9 mouse cellular contexts compared by ENCODE assay signal in genomic region chr19:46622659-46623193, GRCm38 (mm10). TPM values are rescaled to one million over a fixed set of nuclear protein-coding genes. Genes with fewer than 3 reads are reported as not detected.
DNase-seq lines count a peak whose midpoint lies in the region; ATAC-seq and TF ChIP-seq lines count a peak whose summit lies in the region.
"Had no signal": no experiment of that assay in that cellular context is flagged by ENCODE, and none has a peak within 500 bp of the region (broad histone marks: within the 10 kb centered on the region; RNA-seq: fewer than 3 reads in every experiment).

No protein-coding gene starts in this region.

- DNase-seq in gastrocnemius, adult 2 months: peak; percentile 73
- DNase-seq in gastrocnemius, postnatal 36 days: no peak
- DNase-seq in hindbrain, embryonic 10.5 days (ENCODE audit: low spot score): no peak
- DNase-seq in frontal cortex, postnatal 10 days (ENCODE audit: low spot score in 2 of 2): no peak
- DNase-seq in B cell, adult 2 months: no peak

- H3K27ac ChIP-seq in gastrocnemius, adult 2 months: peak overlapping the region; percentile 95
- H3K27ac ChIP-seq in hindbrain, embryonic 10.5 days: peak overlapping the region; percentile 89
- peak overlapping the region; percentile 67 for H3K27ac ChIP-seq in liver, embryonic 16.5 days (ENCODE audit: low read length)

- TF ChIP-seq CTCF in gastrocnemius, adult 2 months (IDR thresholded peaks at IDR 0.05): no peak
- no peak for TF ChIP-seq CTCF in E14TG2a.4 (conservative IDR thresholded peaks at IDR 0.05; ENCODE audit: low read length)

- H3K27me3 ChIP-seq in E14TG2a.4 (ENCODE audit: insufficient read depth, low read length): no peaks in the 10 kb centered on the region
- no peaks in the 10 kb centered on the region for H3K27me3 ChIP-seq in hindbrain, embryonic 10.5 days (ENCODE audit: insufficient read depth, poor library complexity, severe bottlenecking)
- H3K27me3 ChIP-seq in liver, embryonic 16.5 days (ENCODE audit: control insufficient read depth, insufficient read depth, low read depth, low read length): no peaks in the 10 kb centered on the region

- intact Hi-C loops in gastrocnemius, adult 2 months (cut with DNase I): no loop called here
- intact Hi-C loops in gastrocnemius, postnatal 36 days (cut with DNase I): no loop called here

- H3K4me1 ChIP-seq in E14TG2a.4 (replicated peaks; ENCODE audit: low read depth, low read length): peaks cover 68% of the 10 kb centered on the region
- H3K4me1 ChIP-seq in hindbrain, embryonic 10.5 days (replicated peaks): peaks cover 88% of the 10 kb centered on the region
- H3K4me1 ChIP-seq in liver, embryonic 16.5 days (ENCODE audit: control insufficient read depth, low read depth, low read length): peaks cover 25% of the 10 kb centered on the region

- H3K4me2 ChIP-seq in liver, embryonic 16.5 days (ENCODE audit: low read depth, low read length): peak overlapping the region; percentile 30; the same call in 1 of the 2 replicates

- no peaks in the 10 kb centered on the region for H3K9me3 ChIP-seq in E14TG2a.4 (ENCODE audit: low read length)
- 0 out of 2 replicates have a peak, but pooled peaks cover 3% of the 10 kb centered on the region for H3K9me3 ChIP-seq in hindbrain, embryonic 10.5 days
- no peaks in the 10 kb centered on the region for H3K9me3 ChIP-seq in liver, embryonic 16.5 days (replicated peaks; ENCODE audit: control insufficient read depth, low read length)

- WGBS in hindbrain, embryonic 10.5 days: 37% methylated on average over 12 of the region's 12 CpGs
- WGBS in liver, embryonic 16.5 days (ENCODE audit: insufficient replicate concordance): 49% methylated on average over 12 of the region's 12 CpGs

- peaks cover 32% of the 10 kb centered on the region for H3K36me3 ChIP-seq in E14TG2a.4 (ENCODE audit: insufficient read depth, low read length)
- H3K36me3 ChIP-seq in hindbrain, embryonic 10.5 days: peaks cover 27% of the 10 kb centered on the region
- H3K36me3 ChIP-seq in liver, embryonic 16.5 days (ENCODE audit: control insufficient read depth, insufficient read depth): no peaks in the 10 kb centered on the region

- H3K9ac ChIP-seq in liver, embryonic 16.5 days (ENCODE audit: low read depth, low read length): no peak overlapping the region

- ATAC-seq in liver, embryonic 16.5 days (ENCODE audit: low read depth): no peak
- no peak for ATAC-seq in activated CD4-positive, CD25-positive, alpha-beta regulatory T cell, adult 4 months

- peak overlapping the region; percentile 72 for H3K4me3 ChIP-seq in gastrocnemius, adult 2 months
- peak overlapping the region; percentile 52 for H3K4me3 ChIP-seq in E14TG2a.4 (replicated peaks; ENCODE audit: low read length)
- H3K4me3 ChIP-seq in hindbrain, embryonic 10.5 days: peak overlapping the region; percentile 49
- H3K4me3 ChIP-seq in liver, embryonic 16.5 days (ENCODE audit: low read depth, low read length): no peak overlapping the region

RNA-seq across cellular contexts. Expression of gene Wbp1l, which starts 23.8 kb away (rescaled TPM):
- 100 to 1,000 TPM in 1 of 2 experiments, 10 to 100 TPM in 1; 65.4 to 101 TPM for total RNA-seq in gastrocnemius, adult 2 months (2021)
- total RNA-seq in gastrocnemius, postnatal 36 days (2021): 10 to 100 TPM; 56.2 to 66.2 TPM
- 48.2 and 54.4 TPM in 2 replicates for polyA plus RNA-seq in hindbrain, embryonic 10.5 days (2016; fragmentation: Nextera tagmentation; extraction: Ambion mirVana)
- polyA plus RNA-seq in liver, embryonic 16.5 days (2015; fragmentation: Nextera tagmentation; extraction: Ambion mirVana): 24.8 and 31.5 TPM in 2 replicates
- polyA plus RNA-seq in activated CD4-positive, CD25-positive, alpha-beta regulatory T cell, adult 4 months (2017; shearing (Covaris generic)): 10 to 100 TPM; 19.7 to 20.0 TPM

RNA-seq across cellular contexts. Expression of gene Sfxn2, which starts 49.6 kb away (rescaled TPM):
- total RNA-seq in gastrocnemius, adult 2 months (2021): 1 to 10 TPM; 3.2 to 3.7 TPM
- 1 to 10 TPM; 2.7 to 4.1 TPM for total RNA-seq in gastrocnemius, postnatal 36 days (2021)
- polyA plus RNA-seq in hindbrain, embryonic 10.5 days (2016; fragmentation: Nextera tagmentation; extraction: Ambion mirVana): 12.9 and 17.9 TPM in 2 replicates
- 33.4 and 37.6 TPM in 2 replicates for polyA plus RNA-seq in liver, embryonic 16.5 days (2015; fragmentation: Nextera tagmentation; extraction: Ambion mirVana)
- polyA plus RNA-seq in activated CD4-positive, CD25-positive, alpha-beta regulatory T cell, adult 4 months (2017; shearing (Covaris generic)): 1 to 10 TPM; 4.3 to 6.9 TPM

RNA-seq across cellular contexts. Expression of gene Arl3, which starts 49.7 kb away (rescaled TPM):
- 10 to 100 TPM; 64.0 to 67.7 TPM for total RNA-seq in gastrocnemius, adult 2 months (2021)
- total RNA-seq in gastrocnemius, postnatal 36 days (2021): 10 to 100 TPM; 44.6 to 60.8 TPM
- 203 and 209 TPM in 2 replicates for polyA plus RNA-seq in hindbrain, embryonic 10.5 days (2016; fragmentation: Nextera tagmentation; extraction: Ambion mirVana)
- polyA plus RNA-seq in liver, embryonic 16.5 days (2015; fragmentation: Nextera tagmentation; extraction: Ambion mirVana): 23.6 and 27.1 TPM in 2 replicates
- polyA plus RNA-seq in activated CD4-positive, CD25-positive, alpha-beta regulatory T cell, adult 4 months (2017; shearing (Covaris generic)): 10 to 100 TPM; 22.1 to 24.5 TPM

RNA-seq across cellular contexts. Expression of gene Cyp17a1, which starts 50.2 kb away (rescaled TPM):
- not detected for total RNA-seq in gastrocnemius, adult 2 months (2021)
- total RNA-seq in gastrocnemius, postnatal 36 days (2021): not detected
- polyA plus RNA-seq in hindbrain, embryonic 10.5 days (2016; fragmentation: Nextera tagmentation; extraction: Ambion mirVana): not detected in 2 replicates
- 1.9 and 2.4 TPM in 2 replicates for polyA plus RNA-seq in liver, embryonic 16.5 days (2015; fragmentation: Nextera tagmentation; extraction: Ambion mirVana)
- polyA plus RNA-seq in activated CD4-positive, CD25-positive, alpha-beta regulatory T cell, adult 4 months (2017; shearing (Covaris generic)): not detected
- total RNA-seq: left cerebral cortex, adult 18-20 months had no signal
